Mouse (Mus musculus): Measurements from ENCODE around the gene Bglap. TPM values are rescaled to one million over a fixed set of nuclear protein-coding genes. Genes with fewer than 3 reads are reported as not detected.

Bglap gene
- polyA plus RNA-seq, 1 experiment from 2014 or later = not detected

GRCm38 (mm10) chr3:88364337-88364736, 19.9 kb downstream of the Bglap start, which contains the start of gene Paqr6:
TSS of gene Paqr6 (plus strand) at chr3:88364584.
- Histone ChIP-seq H3K4me1 (peaks cover 49% of the 10 kb centered on the region), H3K27me3 (replicated peaks) (peaks cover 24% of the 10 kb centered on the region), H3K4me3 (peak within 1 kb of the TSS; percentile 31), H3K4me2 (peak within 1 kb of the TSS; percentile 63), H3K36me3 (peaks cover 39% of the 10 kb centered on the region), H3K9ac (peak within 1 kb of the TSS; percentile 33), H3K9me3 (no peaks in the 10 kb centered on the region), H3K27ac (replicated peaks) (peak within 1 kb of the TSS; percentile 64)
- ATAC-seq (ENCODE audit: extremely low read depth, insufficient number of reproducible peaks, low FRiP score, low TSS enrichment) = no peak; the same call in 1 of the 2 replicates
- WGBS = 3% methylated on average over 16 of the region's 16 CpGs

- ATAC-seq (ENCODE audit: extremely low read depth, insufficient number of reproducible peaks, low FRiP score, low TSS enrichment) = no peak
Observed at GRCm38 (mm10) chr3:88363700-88364099, 20.6 kb downstream of the Bglap start.

GRCm38 (mm10) chr3:88361612-88362313, 22.5 kb downstream of the Bglap start:
- no peak overlapping the region for H3K9ac ChIP-seq
- H3K27me3 ChIP-seq (replicated peaks) = peaks cover 21% of the 10 kb centered on the region
- WGBS = 85% methylated on average over 2 of the region's 2 CpGs
- peaks cover 65% of the 10 kb centered on the region for H3K36me3 ChIP-seq
- H3K27ac ChIP-seq (replicated peaks) = no peak overlapping the region
- no peak overlapping the region for H3K4me2 ChIP-seq
- no peak for ATAC-seq (ENCODE audit: extremely low read depth, insufficient number of reproducible peaks, low FRiP score, low TSS enrichment)
- H3K4me1 ChIP-seq = peaks cover 53% of the 10 kb centered on the region
- H3K9me3 ChIP-seq = no peaks in the 10 kb centered on the region
- no peak overlapping the region for H3K4me3 ChIP-seq

More at GRCm38 (mm10) chr3:88363700-88364099, 20.6 kb downstream of the Bglap start:
- no peak overlapping the region for H3K9ac ChIP-seq
- H3K4me3 ChIP-seq = no peak overlapping the region
- H3K27me3 ChIP-seq (replicated peaks) = peaks cover 24% of the 10 kb centered on the region
- peaks cover 55% of the 10 kb centered on the region for H3K4me1 ChIP-seq
- no peaks in the 10 kb centered on the region for H3K9me3 ChIP-seq
- H3K36me3 ChIP-seq = peaks cover 46% of the 10 kb centered on the region
- WGBS = 28% methylated on average over 4 of the region's 4 CpGs
- H3K27ac ChIP-seq (replicated peaks) = peak overlapping the region; percentile 64
- H3K4me2 ChIP-seq = peak overlapping the region; percentile 63

GRCm38 (mm10) chr3:88361096-88361495, 23.2 kb downstream of the Bglap start:
- WGBS = 69% methylated on average over 6 of the region's 6 CpGs
- H3K9ac ChIP-seq = no peak overlapping the region
- H3K4me1 ChIP-seq = peaks cover 53% of the 10 kb centered on the region
- H3K4me3 ChIP-seq = no peak overlapping the region
- H3K4me2 ChIP-seq = no peak overlapping the region
- ATAC-seq (ENCODE audit: extremely low read depth, insufficient number of reproducible peaks, low FRiP score, low TSS enrichment) = no peak
- peaks cover 16% of the 10 kb centered on the region for H3K27me3 ChIP-seq (replicated peaks)
- no peaks in the 10 kb centered on the region for H3K9me3 ChIP-seq
- H3K36me3 ChIP-seq = peaks cover 72% of the 10 kb centered on the region
- H3K27ac ChIP-seq (replicated peaks) = no peak overlapping the region

- Histone ChIP-seq H3K27ac (replicated peaks) (peak overlapping the region; percentile 61), H3K9me3 (no peaks in the 10 kb centered on the region), H3K9ac (peak overlapping the region; percentile 58), H3K4me2 (no peak overlapping the region), H3K4me1 (peaks cover 52% of the 10 kb centered on the region), H3K27me3 (replicated peaks) (peaks cover 5% of the 10 kb centered on the region), H3K36me3 (peaks cover 83% of the 10 kb centered on the region), H3K4me3 (no peak overlapping the region)
- WGBS = 71% methylated on average over 3 of the region's 3 CpGs
- no peak for ATAC-seq (ENCODE audit: extremely low read depth, insufficient number of reproducible peaks, low FRiP score, low TSS enrichment)
Observed at GRCm38 (mm10) chr3:88359989-88360388, 24.3 kb downstream of the Bglap start.

- WGBS = 56% methylated on average over 5 of the region's 5 CpGs
- H3K4me1 ChIP-seq = peaks cover 48% of the 10 kb centered on the region
Observed at GRCm38 (mm10) chr3:88359584-88359983, 24.7 kb downstream of the Bglap start.

DNA sequence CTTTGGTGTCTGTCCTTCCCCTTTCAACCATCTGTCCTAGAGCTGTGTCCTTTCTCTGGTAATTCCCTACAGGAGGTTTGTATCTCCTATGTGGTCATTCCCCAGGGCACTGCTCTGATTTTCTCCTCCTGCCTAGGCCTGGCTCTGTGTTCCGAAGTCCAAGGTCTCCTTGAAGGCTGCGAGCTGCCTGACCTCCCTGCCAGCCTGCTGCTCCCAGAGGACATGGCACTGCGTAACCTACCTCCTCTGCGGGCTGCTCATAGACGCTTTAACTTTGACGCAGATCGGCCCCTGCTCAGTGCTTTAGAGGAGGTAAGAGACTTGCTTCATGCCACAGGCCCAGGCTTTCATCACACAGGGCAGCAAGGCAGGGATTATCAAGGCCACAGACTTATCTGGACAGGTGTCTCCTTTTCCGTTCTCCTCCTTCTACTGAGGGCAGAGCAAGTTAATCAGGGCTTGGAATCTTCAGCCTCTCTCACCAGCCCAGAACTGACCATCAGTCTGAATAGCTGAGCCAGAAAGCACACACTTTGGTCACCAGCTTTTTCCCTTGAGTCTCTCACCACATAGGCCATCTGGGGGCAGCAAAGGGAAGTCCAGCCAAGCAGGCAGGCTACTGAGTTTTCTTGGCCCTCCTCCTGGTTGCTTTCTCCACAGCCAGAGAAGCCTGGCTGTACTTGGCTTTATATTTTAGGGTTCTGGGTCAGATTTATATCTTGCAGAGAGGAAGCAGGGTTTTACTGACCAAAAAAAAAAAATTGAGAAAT, 29.7 kb downstream of the Bglap start:
- WGBS = 87% methylated on average over 8 of the region's 8 CpGs

More at GRCm38 (mm10) chr3:88359584-88359983, 24.7 kb downstream of the Bglap start:
- ATAC-seq (ENCODE audit: extremely low read depth, insufficient number of reproducible peaks, low FRiP score, low TSS enrichment) = no peak
- Histone ChIP-seq H3K4me2 (no peak overlapping the region), H3K27ac (replicated peaks) (peak overlapping the region; percentile 61), H3K4me3 (no peak overlapping the region), H3K27me3 (replicated peaks) (0 out of 2 replicates have a peak, but pooled peaks cover under 1% of the 10 kb centered on the region), H3K9ac (peak overlapping the region; percentile 58), H3K36me3 (peaks cover 87% of the 10 kb centered on the region), H3K9me3 (no peaks in the 10 kb centered on the region)

DNA sequence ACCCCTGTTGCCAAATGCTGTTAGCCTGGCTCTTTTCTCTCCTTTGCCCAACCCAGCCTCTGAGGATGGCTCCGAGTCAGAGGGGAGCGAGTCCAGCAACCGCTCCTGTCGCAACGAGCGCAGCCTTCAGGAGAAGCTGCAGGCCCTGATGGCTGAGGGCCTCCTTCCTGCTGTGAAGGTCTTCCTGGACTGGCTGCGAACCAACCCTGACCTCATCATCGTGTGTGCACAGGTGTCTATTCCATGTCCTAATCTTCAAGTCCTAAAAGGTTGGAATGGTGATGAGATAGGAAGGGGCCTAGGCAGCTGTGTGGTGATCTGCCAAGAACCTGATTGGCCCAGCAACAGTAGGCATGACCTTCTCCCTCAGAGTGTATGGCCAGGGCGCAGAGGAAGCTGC, 31.4 kb downstream of the Bglap start:
- H3K9ac ChIP-seq = no peak overlapping the region
- peaks cover 100% of the 10 kb centered on the region for H3K36me3 ChIP-seq
- no peaks in the 10 kb centered on the region for H3K9me3 ChIP-seq
- H3K27me3 ChIP-seq (replicated peaks) = no peaks in the 10 kb centered on the region
- H3K4me1 ChIP-seq = no peaks in the 10 kb centered on the region
- no peak for ATAC-seq (ENCODE audit: extremely low read depth, insufficient number of reproducible peaks, low FRiP score, low TSS enrichment)
- no peak overlapping the region for H3K27ac ChIP-seq (replicated peaks)
- no peak overlapping the region for H3K4me2 ChIP-seq
- 84% methylated on average over 9 of the region's 9 CpGs for WGBS
- H3K4me3 ChIP-seq = no peak overlapping the region

More for the DNA sequence above, 29.7 kb downstream of the Bglap start:
- no peak overlapping the region for H3K27ac ChIP-seq (replicated peaks)
- no peak for ATAC-seq (ENCODE audit: extremely low read depth, insufficient number of reproducible peaks, low FRiP score, low TSS enrichment)
- peaks cover 10% of the 10 kb centered on the region for H3K4me1 ChIP-seq
- H3K27me3 ChIP-seq (replicated peaks) = no peaks in the 10 kb centered on the region
- H3K4me3 ChIP-seq = no peak overlapping the region
- H3K9me3 ChIP-seq = no peaks in the 10 kb centered on the region
- H3K36me3 ChIP-seq = peaks cover 100% of the 10 kb centered on the region
- H3K9ac ChIP-seq = no peak overlapping the region
- no peak overlapping the region for H3K4me2 ChIP-seq

DNA sequence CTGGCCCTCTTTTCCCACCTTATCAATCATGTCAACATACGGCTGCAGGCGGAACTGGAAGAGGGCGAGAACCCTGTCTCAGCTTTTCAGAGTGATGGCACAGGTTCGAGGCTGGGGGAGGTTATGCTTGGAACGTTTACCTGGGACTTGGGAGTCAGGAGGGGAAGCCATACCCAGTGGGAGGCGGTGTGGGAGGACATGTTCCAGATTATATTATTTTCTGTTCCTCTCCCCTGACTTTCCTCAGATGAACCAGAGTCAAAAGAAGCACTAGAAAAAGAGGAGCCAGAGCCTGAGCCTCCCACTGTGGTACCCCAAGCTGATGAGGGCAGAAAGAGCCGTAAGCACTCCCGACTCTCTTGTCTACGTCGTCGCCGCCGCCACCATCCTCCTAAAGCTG, 33.5 kb downstream of the Bglap start:
- WGBS = 73% methylated on average over 13 of the region's 13 CpGs
- no peaks in the 10 kb centered on the region for H3K4me1 ChIP-seq

GRCm38 (mm10) chr3:88339006-88339405, 45.3 kb downstream of the Bglap start:
- Histone ChIP-seq H3K4me2 (peak overlapping the region; percentile 75), H3K36me3 (peaks cover 33% of the 10 kb centered on the region), H3K27ac (replicated peaks) (0 out of 2 replicates have a peak overlapping the region, but pooled peaks have one; percentile 31), H3K9ac (peak overlapping the region; percentile 11; the same call in 1 of the 2 replicates), H3K27me3 (replicated peaks) (no peaks in the 10 kb centered on the region), H3K4me1 (peaks cover 40% of the 10 kb centered on the region), H3K9me3 (no peaks in the 10 kb centered on the region), H3K4me3 (0 out of 2 replicates have a peak overlapping the region, but pooled peaks have one; percentile 10)
- WGBS = 62% methylated on average over 3 of the region's 3 CpGs
- ATAC-seq (ENCODE audit: extremely low read depth, insufficient number of reproducible peaks, low FRiP score, low TSS enrichment) = no peak

More for the DNA sequence above, 33.5 kb downstream of the Bglap start:
- ATAC-seq (ENCODE audit: extremely low read depth, insufficient number of reproducible peaks, low FRiP score, low TSS enrichment) = no peak
- no peaks in the 10 kb centered on the region for H3K27me3 ChIP-seq (replicated peaks)
- H3K4me3 ChIP-seq = no peak overlapping the region
- no peak overlapping the region for H3K4me2 ChIP-seq
- H3K36me3 ChIP-seq = peaks cover 100% of the 10 kb centered on the region
- H3K9ac ChIP-seq = no peak overlapping the region
- H3K27ac ChIP-seq (replicated peaks) = no peak overlapping the region
- no peaks in the 10 kb centered on the region for H3K9me3 ChIP-seq

DNA sequence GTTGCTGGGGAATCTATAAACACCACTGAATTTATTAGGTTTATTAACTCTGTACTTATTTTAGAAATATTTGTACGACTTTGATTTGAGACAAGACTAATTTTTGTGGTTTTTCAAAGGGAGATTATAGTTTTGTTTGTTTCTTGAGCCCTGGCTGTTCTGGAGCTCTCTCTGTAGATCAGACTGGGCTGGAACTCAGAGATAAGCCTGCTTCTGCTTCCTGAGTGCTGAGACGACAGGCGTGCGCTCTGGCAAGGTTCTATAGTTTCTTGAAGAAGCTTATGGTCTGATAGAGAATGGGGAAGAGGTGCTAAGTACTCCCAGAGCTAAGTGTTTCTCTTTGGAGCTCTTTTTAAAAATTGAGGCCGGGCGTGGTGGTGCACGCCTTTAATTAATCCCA, 45.9 kb downstream of the Bglap start:
- peak overlapping the region; percentile 75; the same call in 1 of the 2 replicates for H3K4me2 ChIP-seq
- no peaks in the 10 kb centered on the region for H3K9me3 ChIP-seq
- H3K36me3 ChIP-seq = peaks cover 26% of the 10 kb centered on the region
- peaks cover 46% of the 10 kb centered on the region for H3K4me1 ChIP-seq
- H3K4me3 ChIP-seq = peak overlapping the region; percentile 7; the same call in 1 of the 2 replicates
- no peaks in the 10 kb centered on the region for H3K27me3 ChIP-seq (replicated peaks)
- H3K27ac ChIP-seq (replicated peaks) = no peak overlapping the region
- 82% methylated on average over 7 of the region's 7 CpGs for WGBS
- H3K9ac ChIP-seq = no peak overlapping the region
- ATAC-seq (ENCODE audit: extremely low read depth, insufficient number of reproducible peaks, low FRiP score, low TSS enrichment) = no peak
